Mouse (Mus musculus): ENCODE data around the gene St3gal2. TPM values are rescaled to one million over a fixed set of nuclear protein-coding genes. Genes with fewer than 3 reads are reported as not detected.
"Not testable (repeated sequence)": the region's sequence is repeated elsewhere in the genome, so short reads cannot be mapped to it uniquely, and the experiment has no call there.

St3gal2 gene
- polyA plus RNA-seq, 1 experiment: 4.1 TPM

GRCm38 (mm10) chr8:110954776-110955175 is 35.1 kb downstream of the St3gal2 start:
- H3K4me1 ChIP-seq (ENCODE audit: control insufficient read depth, insufficient read depth, insufficient read length, low read length): no peaks in the 10 kb centered on the region; the same call in 1 of the 2 replicates
- H3K4me3 ChIP-seq (ENCODE audit: insufficient read depth, low read depth, low read length): no peak overlapping the region
- H3K27ac ChIP-seq (replicated peaks; ENCODE audit: low read depth, low read length): no peak overlapping the region

GRCm38 (mm10) chr8:110956619-110957450 is 37.1 kb downstream of the St3gal2 start:
- Histone ChIP-seq H3K4me3 (ENCODE audit: insufficient read depth, low read depth, low read length) (no peak overlapping the region), H3K27ac (replicated peaks; ENCODE audit: low read depth, low read length) (no peak overlapping the region), H3K4me1 (ENCODE audit: control insufficient read depth, insufficient read depth, insufficient read length, low read length) (no peaks in the 10 kb centered on the region)

- Histone ChIP-seq H3K27ac (replicated peaks; ENCODE audit: low read depth, low read length) (no peak overlapping the region), H3K4me3 (ENCODE audit: insufficient read depth, low read depth, low read length) (no peak overlapping the region), H3K4me1 (ENCODE audit: control insufficient read depth, insufficient read depth, insufficient read length, low read length) (no peaks in the 10 kb centered on the region)
These were observed 37.7 kb downstream of the St3gal2 start for GRCm38 (mm10) chr8:110957471-110957870.

GRCm38 (mm10) chr8:110958135-110958534 is 38.4 kb downstream of the St3gal2 start:
- Histone ChIP-seq H3K27ac (replicated peaks; ENCODE audit: low read depth, low read length) (no peak overlapping the region), H3K4me1 (ENCODE audit: control insufficient read depth, insufficient read depth, insufficient read length, low read length) (no peaks in the 10 kb centered on the region)

GRCm38 (mm10) chr8:110958553-110958952 is 38.8 kb downstream of the St3gal2 start:
- H3K27ac ChIP-seq (replicated peaks; ENCODE audit: low read depth, low read length); H3K4me3 ChIP-seq (ENCODE audit: insufficient read depth, low read depth, low read length); H3K4me1 ChIP-seq (ENCODE audit: control insufficient read depth, insufficient read depth, insufficient read length, low read length): not testable (repeated sequence)

More at GRCm38 (mm10) chr8:110958135-110958534, 38.4 kb downstream of the St3gal2 start:
- H3K4me3 ChIP-seq (ENCODE audit: insufficient read depth, low read depth, low read length): no peak overlapping the region

GRCm38 (mm10) chr8:110959071-110959780 is 39.5 kb downstream of the St3gal2 start:
- no peak overlapping the region for H3K27ac ChIP-seq (replicated peaks; ENCODE audit: low read depth, low read length)
- H3K4me3 ChIP-seq (ENCODE audit: insufficient read depth, low read depth, low read length): no peak overlapping the region
- no peaks in the 10 kb centered on the region for H3K4me1 ChIP-seq (ENCODE audit: control insufficient read depth, insufficient read depth, insufficient read length, low read length)

GRCm38 (mm10) chr8:110959906-110960305 is 40.2 kb downstream of the St3gal2 start:
- no peaks in the 10 kb centered on the region for H3K4me1 ChIP-seq (ENCODE audit: control insufficient read depth, insufficient read depth, insufficient read length, low read length)
- no peak overlapping the region for H3K4me3 ChIP-seq (ENCODE audit: insufficient read depth, low read depth, low read length)
- H3K27ac ChIP-seq (replicated peaks; ENCODE audit: low read depth, low read length): no peak overlapping the region

- Histone ChIP-seq H3K27ac (replicated peaks; ENCODE audit: low read depth, low read length) (no peak overlapping the region), H3K4me1 (ENCODE audit: control insufficient read depth, insufficient read depth, insufficient read length, low read length) (peaks cover 9% of the 10 kb centered on the region; the same call in 1 of the 2 replicates), H3K4me3 (ENCODE audit: insufficient read depth, low read depth, low read length) (no peak overlapping the region)
These were observed 43.3 kb downstream of the St3gal2 start for GRCm38 (mm10) chr8:110963051-110963450.

- no peak overlapping the region for H3K4me3 ChIP-seq (ENCODE audit: insufficient read depth, low read depth, low read length)
- H3K27ac ChIP-seq (replicated peaks; ENCODE audit: low read depth, low read length): no peak overlapping the region
- H3K4me1 ChIP-seq (ENCODE audit: control insufficient read depth, insufficient read depth, insufficient read length, low read length): peaks cover 9% of the 10 kb centered on the region; the same call in 1 of the 2 replicates
These were observed 44.9 kb downstream of the St3gal2 start for GRCm38 (mm10) chr8:110964666-110965065.

GRCm38 (mm10) chr8:110965594-110965993 is 45.9 kb downstream of the St3gal2 start:
- no peak overlapping the region for H3K4me3 ChIP-seq (ENCODE audit: insufficient read depth, low read depth, low read length)
- H3K27ac ChIP-seq (replicated peaks; ENCODE audit: low read depth, low read length): peak overlapping the region; percentile 49
- peaks cover 9% of the 10 kb centered on the region; the same call in 1 of the 2 replicates for H3K4me1 ChIP-seq (ENCODE audit: control insufficient read depth, insufficient read depth, insufficient read length, low read length)

- Histone ChIP-seq H3K27ac (replicated peaks; ENCODE audit: low read depth, low read length) (0 out of 2 replicates have a peak overlapping the region, but pooled peaks have one; percentile 49), H3K4me1 (ENCODE audit: control insufficient read depth, insufficient read depth, insufficient read length, low read length) (peaks cover 9% of the 10 kb centered on the region; the same call in 1 of the 2 replicates), H3K4me3 (ENCODE audit: insufficient read depth, low read depth, low read length) (no peak overlapping the region)
These were observed 46.9 kb downstream of the St3gal2 start for GRCm38 (mm10) chr8:110966586-110966985.

GRCm38 (mm10) chr8:110967326-110967725 is 47.6 kb downstream of the St3gal2 start:
- Histone ChIP-seq H3K4me3 (ENCODE audit: insufficient read depth, low read depth, low read length) (no peak overlapping the region), H3K4me1 (ENCODE audit: control insufficient read depth, insufficient read depth, insufficient read length, low read length) (peaks cover 9% of the 10 kb centered on the region; the same call in 1 of the 2 replicates), H3K27ac (replicated peaks; ENCODE audit: low read depth, low read length) (no peak overlapping the region)

- Histone ChIP-seq H3K4me3 (ENCODE audit: insufficient read depth, low read depth, low read length) (peak overlapping the region; percentile 70), H3K27ac (replicated peaks; ENCODE audit: low read depth, low read length) (0 out of 2 replicates have a peak overlapping the region, but pooled peaks have one; percentile 3)
These were observed 50.4 kb downstream of the St3gal2 start for GRCm38 (mm10) chr8:110969910-110970770.

GRCm38 (mm10) chr8:110976532-110976931 is 56.8 kb downstream of the St3gal2 start:
- not testable (repeated sequence) for H3K4me1 ChIP-seq (ENCODE audit: control insufficient read depth, insufficient read depth, insufficient read length, low read length); H3K27ac ChIP-seq (replicated peaks; ENCODE audit: low read depth, low read length); H3K4me3 ChIP-seq (ENCODE audit: insufficient read depth, low read depth, low read length)

More at GRCm38 (mm10) chr8:110969910-110970770, 50.4 kb downstream of the St3gal2 start:
- peaks cover 9% of the 10 kb centered on the region; the same call in 1 of the 2 replicates for H3K4me1 ChIP-seq (ENCODE audit: control insufficient read depth, insufficient read depth, insufficient read length, low read length)
